Mouse (Mus musculus) gastrocnemius, postnatal 4 days (tissue): ENCODE measurements around the gene Prelp. TPM values are rescaled to one million over a fixed set of nuclear protein-coding genes. Genes with fewer than 3 reads are reported as not detected.
A peak's percentile ranks its signal among the peaks of the same experiment; 100 is the strongest.

ENCODE experiments used
- DNase-seq, 2 experiments: peaks; one replicate each; pipeline ENCODE4 v3.0.0; 2021 to 2022; ENCODE audit warnings: low spot score in 2 of 2, mixed read lengths in 2 of 2
- total RNA-seq, 2 experiments: library from RNA; stranded (reverse); gene quantifications; 2 replicates each; pipeline ENCODE4 v1.2.3; 2021

The Prelp gene
- total RNA-seq, 2 experiments from 2014 or later, result 25.2 to 27.4 TPM

DNA sequence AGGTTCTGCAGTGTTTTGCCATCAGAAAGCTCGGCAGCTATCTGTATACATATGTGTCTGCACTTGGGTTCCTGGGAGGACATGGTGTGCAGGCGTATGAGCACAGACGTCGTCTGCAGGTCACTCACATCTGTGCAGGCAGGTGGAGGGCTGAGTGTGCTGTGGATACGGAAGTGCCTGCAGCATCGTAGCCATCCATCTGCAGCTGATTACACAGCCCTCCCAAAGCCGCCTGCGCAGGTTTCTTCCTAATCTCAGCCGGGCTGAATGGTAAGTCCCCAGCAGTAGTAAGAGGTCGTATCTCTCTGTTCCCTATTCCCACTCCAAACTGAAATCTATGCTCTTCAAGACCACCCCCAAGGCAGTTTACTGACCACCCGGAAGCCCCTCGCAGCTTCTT lies 14.8 kb downstream of the Prelp start:
- DNase-seq, result no peak

DNA sequence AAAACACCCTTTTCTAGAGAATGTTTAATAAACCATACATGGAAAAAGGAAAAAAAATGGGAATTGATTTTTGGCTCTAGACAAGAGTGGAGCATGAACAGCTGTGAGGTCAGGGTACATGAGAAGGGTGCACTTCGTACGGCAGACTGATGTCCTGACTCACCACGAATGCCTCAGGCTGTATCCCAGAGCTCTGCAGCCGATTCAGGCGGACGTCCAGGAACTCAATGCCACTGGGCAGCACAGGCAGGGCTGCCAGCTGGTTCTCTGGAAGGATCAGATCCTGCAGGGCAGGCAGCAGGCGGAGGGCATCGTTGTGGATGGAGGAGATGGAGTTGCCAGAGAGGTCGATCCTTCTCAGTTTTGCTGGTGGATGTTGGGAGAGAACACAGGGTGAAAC lies 20.4 kb downstream of the Prelp start:
- no peak for DNase-seq

DNA sequence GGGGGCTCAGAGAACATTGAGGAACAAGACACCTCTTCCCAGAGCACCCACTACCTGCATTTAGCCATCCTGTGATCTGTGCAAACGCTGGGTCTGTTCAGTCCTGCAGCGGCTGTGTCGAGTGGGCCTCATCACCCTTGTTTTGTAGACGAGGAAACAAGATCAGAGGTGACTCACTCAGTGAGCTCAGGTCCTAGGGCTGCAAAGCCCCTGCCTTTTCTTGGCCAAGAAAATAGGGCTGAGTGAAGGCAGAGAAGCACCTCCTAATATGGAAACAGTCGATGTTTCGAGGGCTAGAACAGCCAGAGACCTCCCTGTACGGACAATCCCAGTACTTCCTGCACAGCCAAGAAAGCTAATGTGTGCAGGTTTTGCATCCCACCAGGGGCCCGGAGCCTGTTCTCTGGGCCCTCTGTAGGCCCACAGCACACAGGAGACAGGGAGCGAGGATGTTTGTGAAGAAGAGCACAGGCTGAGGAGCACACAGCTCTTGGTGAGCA lies 22.1 kb downstream of the Prelp start:
- DNase-seq, result no peak

DNA sequence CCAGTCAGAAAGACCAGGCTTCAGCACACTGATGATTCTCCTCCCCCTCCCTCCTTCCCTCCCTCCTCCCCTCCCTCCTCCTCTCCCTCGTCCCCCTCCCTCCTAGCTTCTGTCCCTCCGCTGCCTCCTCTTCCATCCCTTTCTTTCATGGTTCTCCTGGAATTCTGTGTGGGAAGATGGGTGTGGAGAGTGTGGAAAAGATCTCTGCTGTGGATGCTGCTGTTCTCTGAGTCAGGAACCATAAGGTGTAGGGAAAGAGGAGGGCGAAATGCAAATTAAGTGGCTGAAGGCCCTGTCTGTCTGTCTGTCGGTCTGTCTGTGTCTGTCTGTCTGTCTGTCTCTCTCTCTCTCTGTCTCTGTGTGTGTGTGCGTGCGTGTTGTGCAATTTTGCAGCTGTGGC lies 23.9 kb downstream of the Prelp start:
- DNase-seq, result no peak

DNA sequence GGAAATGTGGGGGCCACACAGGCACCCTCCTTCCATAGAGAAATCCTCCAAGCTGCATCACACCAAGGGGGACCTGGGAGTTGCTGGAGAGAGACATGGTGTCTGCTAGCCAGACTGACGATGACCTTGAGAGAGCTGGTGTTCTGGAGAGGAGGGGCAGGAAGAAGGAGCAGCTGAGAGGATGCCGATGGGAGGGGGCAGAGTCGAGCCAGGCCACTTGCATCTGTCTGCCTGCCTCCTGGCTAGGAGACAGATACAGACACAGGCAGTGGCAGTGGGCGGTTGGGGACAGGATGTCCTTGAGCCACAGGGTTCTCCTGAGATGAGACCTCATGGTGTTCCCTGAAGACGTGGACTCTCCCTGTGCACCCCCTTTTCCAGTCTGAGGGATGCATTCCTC lies 29.7 kb downstream of the Prelp start:
- peak in 1 of 2 experiments; percentile 45 for DNase-seq

DNA sequence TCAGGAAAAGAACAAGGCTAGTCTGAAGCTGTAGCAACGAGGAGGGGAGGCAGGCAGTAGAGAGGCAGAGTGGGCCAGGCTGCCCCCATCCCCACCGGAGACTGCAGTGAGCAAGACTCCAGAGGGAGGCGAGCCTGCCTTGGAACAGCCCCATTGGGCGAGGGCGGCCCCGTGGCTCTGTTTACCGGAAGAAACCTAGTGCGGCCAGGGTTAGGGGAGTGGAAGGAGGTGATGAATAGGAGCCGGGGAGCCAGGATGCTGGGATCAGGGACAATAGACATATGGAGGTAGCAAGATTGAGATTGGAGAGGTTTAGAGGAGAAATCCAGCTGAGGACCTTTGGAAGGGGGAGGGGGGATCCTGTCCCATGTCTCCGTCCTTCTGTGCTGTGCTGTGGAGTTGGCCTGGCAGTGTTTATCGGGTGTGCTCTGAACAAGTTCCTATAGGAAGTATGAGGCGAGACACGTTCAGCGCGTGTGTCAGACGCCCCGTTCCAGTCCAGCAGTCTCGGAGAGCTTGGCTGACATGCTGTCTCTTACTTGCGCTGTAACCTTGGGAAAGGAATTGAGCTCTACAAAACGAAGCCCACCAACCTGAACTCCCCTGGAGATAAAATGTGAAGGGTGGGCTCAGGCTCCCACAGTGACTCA lies 31.1 kb downstream of the Prelp start:
- no peak for DNase-seq

DNA sequence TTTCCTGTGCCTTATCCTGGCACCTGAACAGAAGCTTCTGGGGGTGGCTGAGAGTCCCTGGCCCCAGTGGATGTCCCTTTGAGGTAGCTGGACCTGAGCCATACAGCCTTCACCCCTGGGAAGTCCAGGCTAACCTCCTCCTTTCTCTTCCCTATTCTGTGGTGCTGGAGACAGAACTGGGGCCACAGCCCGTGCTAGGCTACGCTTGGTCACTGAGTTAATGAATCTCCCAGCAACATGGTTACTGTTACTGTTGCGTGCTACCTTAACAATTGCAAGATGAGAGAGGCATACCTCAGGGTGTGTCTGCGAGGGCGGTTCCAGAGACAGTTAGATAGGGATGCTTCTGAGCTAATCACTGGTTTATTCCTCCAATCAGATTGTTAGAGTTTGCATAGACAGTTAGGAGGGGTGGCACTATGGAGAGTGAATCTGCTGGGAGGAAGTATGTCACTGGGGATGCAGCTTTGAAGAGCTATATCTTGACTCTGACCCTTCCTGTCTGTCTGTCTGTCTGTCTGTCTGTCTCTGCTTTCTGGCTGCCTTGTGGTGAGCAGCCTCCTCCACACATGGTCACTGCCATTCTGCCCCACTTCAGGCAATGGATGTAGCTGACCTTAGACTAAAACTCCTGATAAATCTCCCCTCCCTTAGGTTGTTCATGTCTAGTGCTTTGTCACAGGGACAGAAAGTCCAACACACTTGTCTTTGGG lies 33.5 kb downstream of the Prelp start:
- no peak for DNase-seq

DNA sequence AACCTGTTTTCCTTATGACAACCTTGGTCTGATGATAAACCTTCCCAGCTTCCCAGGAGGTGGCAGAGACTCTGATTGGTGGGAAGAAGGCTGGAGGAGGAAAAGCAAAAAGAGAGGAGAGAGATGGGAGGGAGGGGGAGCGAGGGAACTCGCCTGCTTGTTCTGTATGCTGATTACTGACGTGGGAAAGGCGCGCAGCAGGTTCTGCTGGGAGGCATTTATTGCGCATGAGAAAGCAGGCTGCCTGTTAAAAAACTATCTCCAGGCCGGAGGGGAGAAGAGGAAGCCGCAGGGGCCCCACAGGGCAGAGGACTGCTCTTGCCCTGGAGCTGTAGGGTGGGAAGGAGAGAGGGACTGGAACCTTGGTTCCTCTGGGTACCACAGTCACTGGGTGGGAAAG lies 34.2 kb downstream of the Prelp start:
- no peak for DNase-seq

DNA sequence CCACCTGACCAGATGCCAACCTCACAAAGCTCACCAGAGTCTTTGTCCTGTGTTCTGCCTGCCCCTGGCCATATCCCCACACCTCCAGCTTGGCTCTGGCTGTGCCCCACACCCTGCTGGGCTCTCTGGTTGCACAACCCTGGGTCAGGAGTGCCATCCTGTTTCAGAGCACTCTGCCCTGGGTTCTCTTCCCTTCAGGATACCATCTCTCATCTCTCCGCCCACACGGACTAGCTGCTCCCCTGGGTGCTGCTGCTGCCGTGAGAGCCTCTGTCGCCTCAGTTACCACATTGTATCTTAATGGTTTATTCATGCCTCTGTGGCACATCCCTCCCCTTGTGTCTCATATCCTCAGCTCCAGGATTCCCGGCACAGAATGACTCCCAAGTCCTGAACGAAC lies 34.8 kb downstream of the Prelp start:
- DNase-seq, result no peak

DNA sequence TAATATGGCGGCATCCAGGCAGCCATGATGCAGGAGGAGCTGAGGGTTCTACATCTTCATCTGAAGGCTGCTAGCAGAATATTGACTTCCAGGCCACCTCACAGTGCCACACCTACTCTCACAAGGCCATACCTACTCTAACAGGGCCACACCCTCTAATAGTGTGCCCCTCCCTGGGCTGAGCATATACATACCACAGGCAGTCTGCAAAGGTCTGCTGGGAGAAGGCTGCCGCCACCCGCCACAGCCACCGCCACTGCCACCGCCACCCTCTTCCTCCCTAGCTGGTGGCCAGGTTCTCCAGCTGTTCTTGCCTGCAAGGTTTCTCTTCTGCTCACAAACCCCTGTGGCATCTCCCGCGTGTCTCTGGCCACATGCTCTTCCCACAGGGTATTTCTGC lies 35.4 kb downstream of the Prelp start:
- DNase-seq, result no peak

DNA sequence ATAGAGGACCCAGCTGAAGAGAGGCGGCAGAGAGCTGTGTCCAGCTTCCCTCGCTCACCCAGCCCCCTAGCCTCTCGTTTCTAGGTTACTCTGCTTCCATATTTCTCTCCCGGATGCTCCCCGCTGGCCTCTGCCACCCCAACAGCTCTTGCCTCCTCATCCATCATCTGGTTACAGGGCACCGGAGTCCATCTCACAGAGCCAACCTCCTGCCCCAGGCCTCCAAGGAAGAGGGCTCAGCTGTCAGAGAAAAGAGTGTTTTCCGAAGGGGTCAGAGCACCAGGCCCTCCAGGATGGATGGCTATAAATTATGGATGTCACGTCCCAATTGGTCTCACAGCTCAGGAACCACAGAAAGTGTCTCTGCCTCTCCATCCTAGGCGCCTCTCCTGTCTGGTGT lies 36.5 kb downstream of the Prelp start:
- DNase-seq, result no peak

DNA sequence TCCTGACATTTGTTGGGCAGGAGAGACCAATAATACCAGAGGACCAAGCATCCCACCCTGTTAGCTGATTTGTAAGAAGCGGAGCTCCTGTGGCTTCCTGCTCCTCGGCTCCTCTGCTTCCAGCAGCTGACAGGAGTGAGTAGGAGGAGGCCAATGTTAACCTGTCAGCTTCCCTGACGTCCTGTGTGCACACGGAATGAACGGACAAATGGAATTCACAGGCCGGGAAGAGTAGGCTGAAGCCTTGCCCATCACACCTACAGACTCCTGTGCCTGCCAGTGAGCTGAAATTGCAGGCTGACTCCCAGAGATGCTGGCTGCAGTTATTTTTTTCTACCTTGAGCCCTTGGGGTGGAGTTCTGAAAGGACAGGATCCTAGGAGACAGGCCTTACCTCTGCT lies 37.1 kb downstream of the Prelp start:
- no peak for DNase-seq

DNA sequence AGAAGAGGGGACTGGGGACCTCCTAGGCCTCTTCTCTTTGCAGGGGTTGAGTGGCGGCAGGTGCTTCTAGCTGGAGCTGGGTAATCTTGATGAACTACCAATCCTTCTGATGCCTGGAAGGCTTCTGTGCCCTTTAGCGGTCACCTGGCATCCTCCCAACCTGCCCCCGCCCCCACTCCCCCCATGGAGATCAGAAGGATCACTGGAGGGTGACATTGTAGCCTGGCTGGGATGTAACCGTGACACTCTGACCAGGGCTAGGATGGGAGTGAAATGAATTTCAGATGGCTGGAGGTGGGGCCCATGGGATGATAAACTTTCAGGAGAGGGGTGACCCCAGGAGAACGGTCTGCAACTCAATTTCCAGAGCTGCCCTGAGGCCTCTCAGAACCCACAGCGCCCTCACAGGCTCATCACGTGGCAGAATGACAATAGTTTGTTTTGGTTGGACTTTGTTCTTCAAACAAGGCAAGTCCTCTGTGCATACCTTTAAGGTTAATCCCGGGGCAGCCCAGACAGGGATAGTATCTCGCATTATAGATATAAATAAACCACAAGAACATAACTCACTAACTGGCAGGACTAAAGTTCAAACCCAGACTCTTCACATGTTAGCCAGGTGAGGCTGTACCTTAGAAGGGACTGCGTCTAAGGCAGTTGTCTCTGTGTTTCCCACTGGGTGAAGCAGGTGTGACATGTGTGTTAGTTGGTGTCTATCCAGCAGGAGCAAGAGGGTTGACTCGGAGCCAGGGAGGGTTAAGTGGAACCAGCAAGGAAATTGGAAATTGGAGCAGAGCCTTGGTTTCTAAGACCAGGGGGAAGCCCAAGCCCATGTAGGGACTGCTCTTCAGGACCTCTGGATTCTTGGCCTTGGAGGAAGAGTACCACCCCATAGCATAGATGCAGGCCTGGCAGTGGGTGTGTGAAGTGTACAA lies 38.7 kb downstream of the Prelp start:
- no peak for DNase-seq

DNA sequence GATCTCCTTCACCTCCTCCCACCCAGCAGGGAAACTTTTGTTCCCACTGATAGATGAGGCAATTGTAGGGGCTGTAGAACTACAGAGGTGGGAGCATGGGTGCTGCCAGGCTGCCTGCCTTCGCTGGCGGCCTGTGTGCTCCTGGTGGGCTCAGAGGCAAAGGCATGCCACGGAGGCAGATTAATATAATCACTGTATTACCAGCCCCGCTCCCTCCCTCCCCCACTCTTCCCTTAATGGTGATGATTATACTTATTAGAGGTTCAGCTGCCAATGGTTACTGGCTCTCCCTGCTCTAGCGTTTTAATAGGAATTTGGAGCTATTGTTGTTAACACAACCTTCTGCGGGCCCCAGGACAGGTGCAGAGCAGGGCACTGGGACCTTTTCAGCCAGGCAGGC lies 39.4 kb downstream of the Prelp start:
- no peak for DNase-seq

DNA sequence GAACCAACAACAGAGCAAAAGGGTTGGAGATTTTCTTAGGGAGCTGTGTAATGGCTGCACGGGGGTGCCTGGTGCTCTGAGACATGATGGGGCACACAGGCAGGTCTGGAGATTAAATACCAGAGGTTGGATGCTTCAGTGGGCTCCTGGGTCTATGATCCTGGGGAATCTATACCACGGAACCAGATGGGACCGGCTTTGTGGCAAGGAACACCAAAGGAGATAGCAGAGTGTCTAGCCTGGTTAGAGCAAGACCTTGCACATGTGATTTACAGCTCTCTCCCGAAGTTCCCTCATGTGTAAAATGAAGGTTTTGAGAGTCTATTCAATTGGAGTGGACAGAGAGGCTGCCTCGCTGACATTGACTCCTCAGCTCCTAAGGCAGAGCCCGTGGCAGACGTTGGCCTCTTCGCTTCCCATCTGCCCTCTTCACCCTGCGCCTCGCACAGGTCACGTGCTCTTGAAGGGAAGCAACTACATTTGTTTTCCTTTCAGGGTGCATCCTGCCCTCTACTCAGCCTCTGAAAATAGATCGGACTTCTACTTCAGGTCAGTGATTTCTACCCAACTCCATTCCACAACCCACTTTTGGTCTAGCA lies 42.3 kb downstream of the Prelp start:
- DNase-seq, result no peak

DNA sequence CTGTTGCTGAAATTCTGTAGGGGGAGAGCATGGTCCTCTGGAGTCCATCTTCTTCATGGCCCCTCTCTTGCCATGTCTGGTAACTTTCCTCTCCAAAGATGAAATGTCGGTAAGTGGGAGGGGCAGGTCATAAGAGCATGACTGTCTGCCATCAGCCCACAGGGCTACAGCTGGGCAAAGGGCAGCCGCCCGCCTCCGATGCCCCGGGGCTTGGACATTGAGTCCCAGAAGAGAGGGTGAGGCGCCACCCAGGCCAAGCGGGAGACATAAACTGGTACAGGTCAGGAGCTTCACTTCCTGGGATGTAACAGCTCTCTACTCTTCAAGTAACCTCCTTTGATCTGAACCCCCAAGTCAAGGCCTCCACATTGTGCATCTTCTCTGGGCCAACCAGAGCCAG lies 44.3 kb downstream of the Prelp start:
- no peak for DNase-seq

DNA sequence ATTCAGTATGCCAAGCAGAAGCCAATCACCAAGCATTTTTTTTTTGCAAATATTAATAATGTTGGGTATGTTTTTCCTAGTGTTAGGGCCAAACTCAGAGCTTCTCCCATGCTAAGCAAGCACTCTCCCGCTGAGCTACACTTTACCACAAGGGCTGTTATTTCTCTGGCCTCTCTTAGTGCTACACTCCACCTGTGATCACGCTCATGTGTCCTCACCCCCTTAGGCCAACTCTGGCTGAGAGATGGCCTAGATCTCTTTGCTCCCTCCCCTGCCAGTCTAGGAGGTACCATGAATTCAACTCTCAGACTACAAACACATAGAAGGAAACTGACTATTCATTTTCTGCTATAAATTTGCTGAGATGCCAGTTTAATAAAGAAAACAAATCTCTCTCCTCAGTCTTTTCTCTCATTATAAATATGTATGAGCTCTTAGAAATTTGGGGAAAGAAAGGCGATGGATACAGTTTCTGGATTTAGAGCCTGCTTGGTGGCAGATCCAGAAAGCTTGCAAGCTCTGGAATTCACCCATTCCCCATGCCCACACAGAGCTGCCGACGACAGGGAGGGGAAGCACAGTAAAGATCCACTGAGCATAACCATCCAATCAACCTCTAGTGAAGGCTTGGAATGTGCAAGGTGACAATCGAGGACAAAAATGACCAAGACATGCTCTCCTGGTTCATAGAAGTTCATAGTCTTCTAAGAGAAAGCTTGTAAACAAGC lies 48.0 kb downstream of the Prelp start:
- no peak for DNase-seq

DNA sequence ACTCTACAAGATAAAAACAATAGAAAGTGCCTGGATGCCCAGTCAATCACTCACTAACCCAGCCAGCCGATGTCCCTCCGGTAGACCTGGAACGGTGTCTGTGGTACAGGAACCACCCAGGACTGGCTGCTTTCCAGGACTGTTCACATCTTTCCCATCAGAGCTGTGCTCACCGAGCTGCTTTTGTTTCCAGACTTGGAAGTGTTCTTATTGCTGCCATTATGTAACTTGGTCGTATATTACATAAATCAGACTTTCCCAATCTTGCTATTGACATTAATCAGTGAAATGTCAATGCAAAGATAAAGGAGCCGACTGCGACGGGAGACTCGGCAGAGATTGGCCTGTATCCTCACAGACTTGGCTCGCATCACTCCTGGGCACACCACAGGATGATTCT lies 50.0 kb downstream of the Prelp start:
- DNase-seq, result no peak

DNA sequence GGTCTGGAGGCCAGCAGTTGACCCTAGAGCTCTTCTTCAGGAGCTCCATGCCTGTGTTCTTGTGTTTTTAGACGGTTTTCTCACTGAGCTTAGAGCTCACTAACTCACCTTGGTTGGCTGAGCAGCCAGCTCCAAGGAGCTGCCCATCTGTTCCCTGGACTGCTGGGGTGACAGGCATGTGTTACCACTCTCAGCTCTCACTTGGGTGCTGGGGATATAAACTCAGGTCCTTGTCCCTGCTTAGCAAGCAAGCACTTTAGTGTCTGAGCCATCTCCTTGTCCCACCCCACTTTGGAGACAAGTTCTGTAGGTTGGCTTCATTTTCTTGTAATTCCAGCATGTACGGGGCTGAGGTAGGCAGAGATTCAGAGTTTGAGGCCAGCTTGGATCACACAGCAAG lies 52.0 kb downstream of the Prelp start:
- DNase-seq, result no peak

DNA sequence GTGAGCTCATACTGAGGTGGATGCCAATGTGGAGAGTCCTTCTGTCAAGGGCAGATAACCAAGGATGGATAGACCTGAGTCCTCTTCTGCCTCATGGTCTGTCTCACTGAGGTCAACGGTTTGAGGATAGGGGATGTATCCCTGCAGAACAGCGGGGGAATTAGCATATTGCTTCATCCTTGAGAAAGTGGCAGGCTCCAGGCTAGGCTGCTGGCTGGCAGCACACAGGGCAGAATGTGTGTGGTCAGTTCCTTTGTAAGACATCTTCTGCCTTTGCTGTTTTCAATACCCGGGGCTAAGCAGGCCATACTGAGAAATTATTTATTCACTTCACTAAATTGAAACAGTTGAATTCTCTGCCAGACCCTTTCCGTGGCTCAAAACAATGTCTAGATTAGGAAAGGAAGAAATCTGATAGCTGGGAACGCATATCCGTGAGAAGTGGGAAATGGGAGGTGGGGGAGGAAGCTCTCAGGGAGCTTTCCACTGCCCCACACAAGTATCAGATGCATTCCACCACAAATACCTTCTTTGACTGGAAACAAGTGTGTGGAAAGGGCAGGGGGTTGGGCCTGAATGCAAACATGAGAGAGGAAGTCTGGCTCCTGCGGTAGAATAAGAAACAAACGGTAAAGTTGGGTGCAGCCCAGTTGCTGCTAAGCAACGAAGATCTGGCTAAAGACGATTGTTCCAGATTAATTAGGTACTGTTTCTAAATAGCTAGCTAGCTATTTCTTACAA lies 57.8 kb downstream of the Prelp start:
- DNase-seq, result no peak
